Comparison of ENCODE assay signal across 13 mouse cellular contexts in genomic region chr5:52657957-52658356, GRCm38 (mm10).
"Had no signal": no experiment of that assay in that cellular context is flagged by ENCODE, and none has a peak within 500 bp of the region (broad histone marks: within the 10 kb centered on the region; RNA-seq: fewer than 3 reads in every experiment).

No protein-coding gene starts in this region.

- H3K9ac ChIP-seq: liver, postnatal 0 days; lung, embryonic 15.5 days; midbrain, embryonic 13.5 days; midbrain, embryonic 15.5 days; neural tube, embryonic 12.5 days had no signal

- H3K4me1 ChIP-seq: lung, embryonic 15.5 days; midbrain, embryonic 13.5 days; midbrain, embryonic 15.5 days; neural tube, embryonic 12.5 days had no signal

- H3K27me3 ChIP-seq: lung, embryonic 15.5 days; megakaryocyte, embryonic 14.5 days; midbrain, embryonic 13.5 days; midbrain, embryonic 15.5 days; neural tube, embryonic 12.5 days had no signal

- DNase-seq: liver, postnatal 0 days; lung, adult 2 months; lung, postnatal 10 days; right cerebral cortex, postnatal 14 days; thymus, adult 2 months; thymus, postnatal 25 days; thymus, postnatal 4 days had no signal

- H3K4me3 ChIP-seq: lung, embryonic 15.5 days; megakaryocyte, embryonic 14.5 days; midbrain, embryonic 13.5 days; midbrain, embryonic 15.5 days; neural tube, embryonic 12.5 days had no signal

- ATAC-seq: liver, postnatal 0 days; midbrain, embryonic 13.5 days; midbrain, embryonic 15.5 days had no signal

- H3K27ac ChIP-seq: lung, embryonic 15.5 days; macrophage; midbrain, embryonic 13.5 days; midbrain, embryonic 15.5 days; neural tube, embryonic 12.5 days had no signal

- H3K9me3 ChIP-seq: lung, embryonic 15.5 days; megakaryocyte, embryonic 14.5 days; midbrain, embryonic 13.5 days; midbrain, embryonic 15.5 days; neural tube, embryonic 12.5 days had no signal
